Mouse (Mus musculus) heart, adult 8-10 months (tissue): ENCODE data around the gene Alox12. TPM values are rescaled to one million over a fixed set of nuclear protein-coding genes. Genes with fewer than 3 reads are reported as not detected.

ENCODE experiments used
- DNase-seq: peaks from one replicate; pipeline ENCODE4 v3.0.0; 2022; ENCODE audit warnings: low spot score
- total RNA-seq, 4 experiments: library from RNA; stranded (reverse); gene quantifications; 2 replicates each; pipeline ENCODE4 v1.2.4; 2022

Alox12 gene
- total RNA-seq, 4 experiments from 2014 or later = 2.6 to 4.0 (median 3.1) TPM

DNA sequence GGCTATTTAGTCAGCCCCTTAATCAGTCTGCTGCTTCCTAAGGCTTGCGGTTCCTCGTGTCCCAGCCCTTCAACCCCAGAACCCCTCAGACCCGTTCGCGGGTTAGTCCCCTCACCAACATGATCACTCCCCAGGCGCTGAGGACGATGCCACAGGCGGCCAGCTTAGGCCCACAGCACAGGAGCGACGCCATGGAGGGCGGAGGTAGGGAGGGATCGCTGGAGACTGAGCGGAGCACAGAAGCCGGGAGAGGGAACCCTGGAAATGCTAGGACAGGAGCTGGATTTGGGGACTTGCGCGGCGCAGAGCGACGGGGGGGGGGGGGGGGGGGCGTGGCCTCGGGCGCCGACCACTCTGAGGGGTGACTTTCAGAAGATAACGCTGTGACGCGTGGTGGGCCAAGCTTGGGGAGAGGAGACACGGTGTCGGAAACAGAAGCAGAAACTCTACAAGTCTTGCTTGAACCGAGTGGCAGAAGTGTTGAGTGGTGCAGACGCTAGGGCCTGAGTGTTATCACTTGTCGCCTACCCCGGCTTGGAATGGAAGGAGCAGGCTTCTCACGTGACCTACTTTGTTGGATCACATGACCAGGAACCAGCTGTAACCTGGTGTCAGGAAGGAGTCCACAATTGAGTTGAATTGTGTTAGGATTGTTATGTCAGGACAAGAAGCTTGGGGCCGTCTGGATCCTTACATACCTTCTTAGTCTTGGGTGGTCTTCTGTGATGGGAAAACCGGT, 15.4 kb downstream of the Alox12 start, which contains the start of the genes Gm21988 and Rnasek:
Gene Gm21988, minus strand, starts transcription at position 290 of the 739 bp plus-strand sequence.
Gene Rnasek, minus strand, starts transcription at position 302 of the 739 bp plus-strand sequence.
- peak; percentile 89 for DNase-seq

GRCm38 (mm10) chr11:70238591-70239440, 16.3 kb downstream of the Alox12 start:
- no peak for DNase-seq

GRCm38 (mm10) chr11:70237457-70238167, 17.5 kb downstream of the Alox12 start, which contains the start of gene 0610010K14Rik:
0610010K14Rik (minus strand) TSS chr11:70237914.
- DNase-seq = peak; percentile 97

DNA sequence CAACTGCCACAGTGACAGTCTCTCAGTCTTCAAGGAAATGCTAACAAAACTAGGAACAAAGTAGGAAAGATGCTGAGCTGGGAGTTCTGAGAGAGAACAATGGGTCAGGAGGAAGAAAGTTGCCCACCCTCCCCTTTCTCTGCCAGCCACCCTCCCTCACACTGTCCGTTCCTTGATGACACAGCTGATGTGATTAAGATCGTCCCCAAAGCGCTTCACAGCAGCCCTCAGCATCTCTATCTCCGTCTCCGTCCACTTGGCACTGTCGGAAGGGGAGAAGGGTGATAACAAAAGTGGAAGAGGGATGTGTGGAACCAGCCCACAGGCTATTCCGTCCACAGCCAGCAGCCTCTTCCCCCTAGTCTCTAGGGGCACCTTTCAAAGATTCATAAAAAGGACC, 18.4 kb downstream of the Alox12 start:
- DNase-seq = no peak

DNA sequence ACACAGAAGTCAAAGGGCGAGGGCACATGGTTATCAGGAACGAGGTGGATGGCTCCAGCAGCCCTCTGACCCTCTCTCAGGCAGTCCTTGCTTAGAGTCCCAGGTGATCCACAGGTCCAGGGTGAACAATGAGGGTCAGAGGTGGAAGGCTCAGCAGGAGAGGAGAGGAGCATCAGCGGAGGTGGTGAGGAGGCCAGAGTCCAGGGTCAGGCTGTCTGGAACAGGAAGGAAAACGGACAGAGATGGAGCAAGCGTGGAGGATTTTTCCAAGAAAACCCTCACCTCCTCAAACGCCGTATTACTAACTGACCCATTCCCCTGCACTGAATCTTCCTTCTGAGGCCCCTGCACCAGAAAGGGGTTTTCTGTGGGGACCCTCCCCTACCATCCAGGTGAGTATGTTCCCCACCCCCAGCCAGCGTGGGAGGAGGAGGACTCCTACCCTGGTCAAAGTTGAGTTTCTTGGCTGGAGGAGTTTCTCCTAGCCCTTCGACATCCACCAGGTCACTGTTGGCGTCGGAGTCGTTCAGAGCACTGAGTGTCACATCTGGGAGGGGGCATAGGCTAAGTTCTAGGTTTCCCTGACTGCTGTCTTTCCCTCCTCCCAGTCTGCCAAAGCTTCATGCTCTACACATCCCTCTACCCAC, 19.8 kb downstream of the Alox12 start:
- no peak for DNase-seq

DNA sequence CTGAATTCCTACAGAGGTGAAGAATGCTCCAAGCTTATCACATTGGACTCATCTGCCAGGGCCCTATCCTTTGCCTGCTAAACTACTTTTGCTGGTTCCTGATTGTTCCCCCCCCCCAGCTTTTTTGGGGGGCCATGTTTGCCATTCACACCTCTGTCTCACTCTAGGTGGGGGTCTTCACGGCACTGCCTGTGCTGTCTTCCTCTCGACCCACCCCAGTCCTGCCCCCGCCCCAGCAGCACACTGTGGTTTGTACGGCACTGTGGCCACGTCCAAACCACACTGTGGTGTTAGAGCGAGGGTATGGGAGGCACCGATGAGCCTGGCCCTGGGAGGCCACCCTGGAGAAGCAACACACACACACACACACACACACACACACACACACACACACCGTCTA, 20.7 kb downstream of the Alox12 start:
- no peak for DNase-seq

DNA sequence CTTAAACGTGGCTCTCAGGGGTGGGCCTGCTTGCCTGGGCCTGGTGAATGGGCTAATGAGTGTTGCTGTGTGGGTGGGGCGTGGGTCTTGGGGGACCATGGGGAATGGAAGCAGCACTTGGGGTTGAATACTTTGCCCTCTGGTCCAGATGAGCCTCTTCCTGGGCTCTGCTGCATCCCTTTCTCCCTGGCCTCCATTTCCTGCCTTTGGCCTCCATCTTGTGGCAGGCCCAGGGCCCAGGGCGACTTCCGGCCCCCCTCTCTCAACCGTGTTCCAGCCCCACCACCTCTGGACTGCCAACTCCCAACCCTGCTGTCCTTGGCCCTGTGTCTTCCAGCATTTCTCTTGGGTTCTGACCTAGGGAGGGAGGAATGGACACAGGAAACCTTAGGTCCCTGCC, 21.1 kb downstream of the Alox12 start:
- DNase-seq = no peak

GRCm38 (mm10) chr11:70233016-70233415, 22.1 kb downstream of the Alox12 start:
- no peak for DNase-seq

- no peak for DNase-seq
These were observed 22.6 kb downstream of the Alox12 start for GRCm38 (mm10) chr11:70232546-70232945.

DNA sequence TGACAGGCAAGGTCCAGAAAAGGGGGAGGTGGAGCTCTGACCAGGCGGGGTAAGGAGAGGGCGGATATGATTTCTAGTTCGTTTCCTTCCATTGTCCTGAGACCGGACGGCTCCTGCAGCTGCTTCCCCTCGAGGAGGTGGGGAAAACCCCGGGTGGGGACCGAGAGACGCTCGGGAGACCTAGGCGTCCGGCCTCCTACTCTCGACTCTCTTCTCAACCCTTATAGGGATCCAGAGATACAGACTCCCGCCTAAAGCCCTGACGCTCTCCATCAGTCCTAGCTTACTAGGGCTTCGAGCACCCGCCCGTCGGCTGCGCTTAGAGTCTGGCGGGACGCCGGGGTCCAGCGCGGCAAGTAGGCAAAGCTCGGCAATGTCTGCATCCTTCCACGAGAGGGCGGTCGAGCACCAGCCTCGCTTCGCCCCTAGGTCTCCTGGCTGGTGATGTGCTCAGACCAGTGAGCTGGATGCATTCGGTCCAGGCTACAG, 24.9 kb downstream of the Alox12 start:
- DNase-seq = peak; percentile 90

DNA sequence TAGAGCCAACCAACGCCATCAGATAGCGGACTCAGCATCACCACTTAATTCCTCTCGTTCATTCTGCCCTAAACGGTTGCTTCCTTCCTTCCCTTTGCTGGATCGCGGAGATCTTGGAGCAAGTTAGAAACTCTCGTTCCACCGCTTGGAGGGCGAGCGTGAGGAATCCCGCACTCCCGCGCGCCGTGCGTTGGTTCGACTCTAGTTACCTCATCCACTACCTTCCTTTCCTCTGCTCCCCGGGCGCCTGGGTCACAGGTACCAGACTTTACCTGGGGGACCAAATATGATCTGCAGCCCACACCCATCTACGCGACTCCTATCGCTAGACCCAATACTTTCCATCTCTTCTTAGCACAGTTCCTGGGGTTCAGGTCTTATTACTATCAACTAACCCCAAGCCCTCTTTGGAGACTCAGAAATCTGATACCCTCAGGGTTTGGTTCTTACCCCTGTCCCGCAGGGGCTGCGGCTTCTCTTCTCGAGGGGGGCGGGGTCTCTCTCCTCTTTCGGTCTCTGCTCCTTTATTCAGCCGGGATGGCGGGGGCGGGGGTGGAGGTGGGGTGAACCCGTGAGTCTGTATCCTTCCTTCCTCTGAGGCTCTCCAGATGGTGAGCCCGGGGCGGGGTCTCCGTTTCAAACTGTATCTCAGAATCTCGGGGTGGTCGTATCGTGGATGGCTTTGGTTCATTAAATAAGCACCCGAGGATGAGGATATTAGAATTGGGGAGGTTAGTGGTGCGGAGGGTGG, 25.7 kb downstream of the Alox12 start, which contains the start of gene Bcl6b:
Gene Bcl6b, minus strand, starts transcription at position 539 of the 751 bp plus-strand sequence.
- DNase-seq = peak; percentile 65

GRCm38 (mm10) chr11:70228828-70229227, 26.3 kb downstream of the Alox12 start:
- peak; percentile 87 for DNase-seq

GRCm38 (mm10) chr11:70227661-70228245, 27.4 kb downstream of the Alox12 start:
- no peak for DNase-seq

GRCm38 (mm10) chr11:70227126-70227525, 28.0 kb downstream of the Alox12 start:
- no peak for DNase-seq

- DNase-seq = no peak
These were observed 28.6 kb downstream of the Alox12 start for GRCm38 (mm10) chr11:70226602-70226890.

DNA sequence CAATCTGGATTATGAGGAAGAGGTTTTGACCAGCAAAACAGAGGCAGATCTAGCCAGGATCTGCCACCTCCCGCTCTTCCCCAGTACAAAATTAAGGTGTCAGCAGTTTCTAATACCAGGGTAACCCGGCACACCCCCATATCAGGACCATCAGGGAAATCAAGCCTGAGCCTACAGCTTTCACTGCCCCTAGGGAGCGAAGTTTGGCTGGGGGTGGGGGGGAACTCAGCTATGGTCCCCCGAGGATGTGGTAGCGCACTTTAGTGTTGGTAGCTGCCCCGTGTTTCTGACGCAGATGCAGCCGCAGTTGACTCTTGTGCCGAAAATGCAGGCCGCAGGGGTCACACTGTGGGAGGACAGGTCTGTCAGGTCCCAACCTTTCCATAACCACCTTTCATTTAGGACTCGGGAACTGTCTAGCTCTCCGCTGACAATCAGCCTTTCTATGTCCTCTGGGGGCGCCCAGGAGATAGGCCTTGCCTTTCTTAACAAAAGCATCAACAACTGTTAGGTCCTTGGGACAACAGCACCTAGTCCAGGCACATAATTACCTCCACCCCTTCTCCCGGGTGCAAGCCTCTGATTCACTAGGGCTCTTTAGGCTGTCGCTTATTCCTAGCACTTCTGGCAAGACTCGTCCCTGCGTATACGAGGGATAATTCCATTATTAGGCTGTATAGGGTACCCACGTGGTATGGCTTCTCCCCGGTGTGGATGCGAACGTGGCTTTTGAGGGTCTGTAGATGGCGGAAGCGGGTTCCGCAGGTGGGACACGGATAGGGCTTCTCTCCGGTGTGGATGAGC, 29.2 kb downstream of the Alox12 start:
- DNase-seq = no peak

- DNase-seq = peak; percentile 90
These were observed 31.4 kb downstream of the Alox12 start for GRCm38 (mm10) chr11:70223724-70224123.

- peak; percentile 75 for DNase-seq
These were observed 33.3 kb downstream of the Alox12 start for GRCm38 (mm10) chr11:70221603-70222500.
